Mouse (Mus musculus): ENCODE data around the gene Gpr39. TPM values are rescaled to one million over a fixed set of nuclear protein-coding genes. Genes with fewer than 3 reads are reported as not detected.

Gpr39 gene
- total and polyA plus RNA-seq, 2 experiments from 2014 or later, result 0.21 to 0.24 TPM

- no peak for ATAC-seq
- no peak for TF ChIP-seq CTCF (IDR thresholded peaks at IDR 0.05; ENCODE audit: low read depth)
- Histone ChIP-seq H3K9me3 (ENCODE audit: low read length) (no peaks in the 10 kb centered on the region), H3K27me3 (ENCODE audit: insufficient read depth, low read length) (no peaks in the 10 kb centered on the region), H3K9ac (replicated peaks; ENCODE audit: low read length) (no peak overlapping the region), H3K36me3 (ENCODE audit: insufficient read depth, low read length) (no peaks in the 10 kb centered on the region), H3K4me1 (ENCODE audit: insufficient read depth, low read length) (no peaks in the 10 kb centered on the region), H3K27ac (no peak overlapping the region), H3K4me3 (ENCODE audit: low read length) (no peak overlapping the region), H3K4me2 (ENCODE audit: low read depth, low read length) (no peak overlapping the region)
- DNase-seq (ENCODE audit: low spot score), result no peak
- 52% methylated on average over 3 of the region's 3 CpGs for WGBS
Observed at GRCm38 (mm10) chr1:125715286-125715685, 38.5 kb downstream of the Gpr39 start.

GRCm38 (mm10) chr1:125716241-125716640, 39.4 kb downstream of the Gpr39 start:
- ATAC-seq (no peak), DNase-seq (ENCODE audit: low spot score) (no peak)
- Histone ChIP-seq H3K27me3 (ENCODE audit: insufficient read depth, low read length) (no peaks in the 10 kb centered on the region), H3K9me3 (ENCODE audit: low read length) (no peaks in the 10 kb centered on the region), H3K27ac (no peak overlapping the region), H3K4me3 (ENCODE audit: low read length) (no peak overlapping the region), H3K36me3 (ENCODE audit: insufficient read depth, low read length) (no peaks in the 10 kb centered on the region), H3K9ac (replicated peaks; ENCODE audit: low read length) (no peak overlapping the region), H3K4me2 (ENCODE audit: low read depth, low read length) (no peak overlapping the region), H3K4me1 (ENCODE audit: insufficient read depth, low read length) (no peaks in the 10 kb centered on the region)
- WGBS, result 45% methylated on average over 6 of the region's 6 CpGs
- TF ChIP-seq CTCF (IDR thresholded peaks at IDR 0.05; ENCODE audit: low read depth), result no peak

- DNase-seq (ENCODE audit: low spot score), result no peak
- Histone ChIP-seq H3K36me3 (ENCODE audit: insufficient read depth, low read length) (no peaks in the 10 kb centered on the region), H3K9me3 (ENCODE audit: low read length) (no peaks in the 10 kb centered on the region), H3K4me1 (ENCODE audit: insufficient read depth, low read length) (no peaks in the 10 kb centered on the region), H3K9ac (replicated peaks; ENCODE audit: low read length) (no peak overlapping the region), H3K4me2 (ENCODE audit: low read depth, low read length) (no peak overlapping the region), H3K4me3 (ENCODE audit: low read length) (no peak overlapping the region), H3K27me3 (ENCODE audit: insufficient read depth, low read length) (no peaks in the 10 kb centered on the region), H3K27ac (no peak overlapping the region)
- no peak for ATAC-seq
- no peak for TF ChIP-seq CTCF (IDR thresholded peaks at IDR 0.05; ENCODE audit: low read depth)
- WGBS, result 78% methylated on average over 5 of the region's 5 CpGs
Observed at GRCm38 (mm10) chr1:125717906-125718305, 41.1 kb downstream of the Gpr39 start.

GRCm38 (mm10) chr1:125719127-125719526, 42.3 kb downstream of the Gpr39 start:
- Histone ChIP-seq H3K4me2 (ENCODE audit: low read depth, low read length) (no peak overlapping the region), H3K27me3 (ENCODE audit: insufficient read depth, low read length) (no peaks in the 10 kb centered on the region), H3K9ac (replicated peaks; ENCODE audit: low read length) (no peak overlapping the region), H3K36me3 (ENCODE audit: insufficient read depth, low read length) (no peaks in the 10 kb centered on the region), H3K27ac (no peak overlapping the region), H3K4me3 (ENCODE audit: low read length) (no peak overlapping the region), H3K9me3 (ENCODE audit: low read length) (no peaks in the 10 kb centered on the region), H3K4me1 (ENCODE audit: insufficient read depth, low read length) (no peaks in the 10 kb centered on the region)
- DNase-seq (ENCODE audit: low spot score) (no peak), ATAC-seq (no peak)
- TF ChIP-seq CTCF (IDR thresholded peaks at IDR 0.05; ENCODE audit: low read depth), result no peak
- WGBS, result 93% methylated on average over 6 of the region's 6 CpGs

- ATAC-seq (no peak), DNase-seq (ENCODE audit: low spot score) (no peak)
- Histone ChIP-seq H3K36me3 (ENCODE audit: insufficient read depth, low read length) (no peaks in the 10 kb centered on the region), H3K27ac (no peak overlapping the region), H3K9ac (replicated peaks; ENCODE audit: low read length) (no peak overlapping the region), H3K9me3 (ENCODE audit: low read length) (no peaks in the 10 kb centered on the region), H3K27me3 (ENCODE audit: insufficient read depth, low read length) (no peaks in the 10 kb centered on the region), H3K4me3 (ENCODE audit: low read length) (no peak overlapping the region), H3K4me2 (ENCODE audit: low read depth, low read length) (no peak overlapping the region), H3K4me1 (ENCODE audit: insufficient read depth, low read length) (no peaks in the 10 kb centered on the region)
- no peak for TF ChIP-seq CTCF (IDR thresholded peaks at IDR 0.05; ENCODE audit: low read depth)
- 89% methylated on average over 12 of the region's 12 CpGs for WGBS
Observed at GRCm38 (mm10) chr1:125721104-125721758, 44.4 kb downstream of the Gpr39 start.

- H3K4me1 ChIP-seq (ENCODE audit: insufficient read depth, low read length), result no peaks in the 10 kb centered on the region
- H3K9me3 ChIP-seq (ENCODE audit: low read length), result no peaks in the 10 kb centered on the region
- ATAC-seq, result peak; percentile 87
- H3K4me3 ChIP-seq (ENCODE audit: low read length), result no peak overlapping the region
- H3K27me3 ChIP-seq (ENCODE audit: insufficient read depth, low read length), result no peaks in the 10 kb centered on the region
- peak; percentile 80 for DNase-seq (ENCODE audit: low spot score)
- H3K27ac ChIP-seq, result no peak overlapping the region
- H3K36me3 ChIP-seq (ENCODE audit: insufficient read depth, low read length), result no peaks in the 10 kb centered on the region
- no peak overlapping the region for H3K9ac ChIP-seq (replicated peaks; ENCODE audit: low read length)
- no peak overlapping the region for H3K4me2 ChIP-seq (ENCODE audit: low read depth, low read length)
- no peak for TF ChIP-seq CTCF (IDR thresholded peaks at IDR 0.05; ENCODE audit: low read depth)
- WGBS, result 56% methylated on average over 5 of the region's 5 CpGs
Observed at GRCm38 (mm10) chr1:125724304-125724703, 47.5 kb downstream of the Gpr39 start.

GRCm38 (mm10) chr1:125729025-125729565, 52.3 kb downstream of the Gpr39 start:
- H3K9me3 ChIP-seq (ENCODE audit: low read length), result no peaks in the 10 kb centered on the region
- ATAC-seq (peak; percentile 38; the same call in 1 of the 2 replicates), DNase-seq (ENCODE audit: low spot score) (no peak)
- TF ChIP-seq CTCF (IDR thresholded peaks at IDR 0.05; ENCODE audit: low read depth), result no peak
- no peak overlapping the region for H3K4me2 ChIP-seq (ENCODE audit: low read depth, low read length)
- no peaks in the 10 kb centered on the region for H3K27me3 ChIP-seq (ENCODE audit: insufficient read depth, low read length)
- H3K27ac ChIP-seq, result no peak overlapping the region
- H3K4me3 ChIP-seq (ENCODE audit: low read length), result no peak overlapping the region
- H3K36me3 ChIP-seq (ENCODE audit: insufficient read depth, low read length), result no peaks in the 10 kb centered on the region
- no peaks in the 10 kb centered on the region for H3K4me1 ChIP-seq (ENCODE audit: insufficient read depth, low read length)
- no peak overlapping the region for H3K9ac ChIP-seq (replicated peaks; ENCODE audit: low read length)
- 57% methylated on average over 6 of the region's 6 CpGs for WGBS
